Mouse (Mus musculus): Measurements from ENCODE around the gene AU040320.

Gene AU040320

DNA sequence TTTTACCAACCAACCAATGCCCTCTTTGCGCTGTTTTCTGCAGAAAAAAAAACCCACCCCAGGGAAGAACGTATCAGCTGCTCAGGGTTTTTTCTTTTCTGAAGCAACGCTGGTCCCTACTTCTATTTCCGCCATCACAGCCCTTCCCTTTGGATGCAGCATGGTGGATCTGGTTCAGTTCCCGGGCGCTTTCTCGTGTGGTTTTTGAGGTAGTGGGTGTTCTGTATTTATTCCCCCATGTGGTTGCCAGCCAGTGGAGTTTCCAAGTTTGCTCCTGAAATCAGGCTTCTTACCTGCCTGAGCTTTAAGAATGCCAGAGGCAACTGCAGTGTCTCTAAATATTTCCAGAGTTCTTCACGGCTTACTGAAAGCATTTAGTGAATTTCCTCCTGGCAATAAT is 29.2 kb downstream of the AU040320 start:
- no peak for DNase-seq (ENCODE audit: extremely low read depth, low read depth)

DNA sequence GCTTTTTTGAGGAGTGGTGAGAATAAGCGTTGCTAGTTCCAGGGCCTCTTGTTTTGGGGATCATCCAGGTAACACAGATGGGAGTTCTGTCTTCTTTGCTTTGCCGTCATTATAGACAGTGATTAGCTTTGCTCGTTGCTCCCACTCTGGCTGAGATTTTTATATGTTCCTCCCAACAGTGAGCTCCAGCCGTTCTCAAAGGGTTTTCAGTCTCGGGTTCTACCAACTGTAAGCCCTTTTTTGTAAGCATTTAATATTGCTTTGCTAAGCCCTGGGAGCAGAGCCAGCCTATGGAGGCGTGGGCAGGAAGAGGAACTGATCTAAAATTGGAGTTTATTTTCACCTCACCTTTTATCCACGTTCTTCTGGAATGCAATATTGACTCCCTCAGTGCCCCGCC is 29.7 kb downstream of the AU040320 start:
- no peak for DNase-seq (ENCODE audit: extremely low read depth, low read depth)

DNA sequence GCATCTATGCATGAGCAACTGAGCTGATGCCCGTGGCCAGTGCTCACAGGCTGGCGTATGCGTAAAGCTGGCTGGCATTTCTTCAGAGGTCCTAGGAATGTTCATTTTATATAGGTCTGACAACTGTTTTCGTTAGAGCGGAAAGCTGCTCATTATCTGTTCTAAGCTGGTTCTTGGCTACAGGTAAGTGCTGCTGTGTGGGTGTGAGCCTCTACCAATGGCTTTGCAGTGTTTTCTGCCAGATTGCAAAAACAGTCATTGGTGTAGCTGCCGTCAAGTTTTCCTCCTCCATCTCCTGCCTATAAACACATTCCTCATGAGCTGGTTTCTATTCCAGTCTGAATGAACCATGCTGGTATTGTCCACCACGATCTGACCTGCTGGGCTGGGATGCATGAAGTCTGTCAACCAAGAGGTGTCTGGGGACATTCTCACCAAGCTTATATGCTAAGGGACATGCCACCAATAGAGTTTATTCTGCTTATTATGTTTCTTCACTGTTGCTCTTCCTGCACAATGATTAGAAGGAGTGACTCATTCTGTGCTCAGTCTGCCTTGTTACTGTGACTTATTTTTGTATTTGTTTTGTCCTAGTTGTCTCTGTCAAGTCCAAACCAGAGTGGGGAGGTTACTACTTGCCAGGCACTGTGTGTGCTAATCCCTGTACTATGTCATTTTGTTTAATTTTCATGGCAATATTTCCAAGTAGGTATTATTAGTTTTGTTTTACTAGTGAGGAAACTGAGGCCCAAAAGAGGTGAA is 39.2 kb downstream of the AU040320 start:
- DNase-seq (ENCODE audit: extremely low read depth, low read depth): no peak

DNA sequence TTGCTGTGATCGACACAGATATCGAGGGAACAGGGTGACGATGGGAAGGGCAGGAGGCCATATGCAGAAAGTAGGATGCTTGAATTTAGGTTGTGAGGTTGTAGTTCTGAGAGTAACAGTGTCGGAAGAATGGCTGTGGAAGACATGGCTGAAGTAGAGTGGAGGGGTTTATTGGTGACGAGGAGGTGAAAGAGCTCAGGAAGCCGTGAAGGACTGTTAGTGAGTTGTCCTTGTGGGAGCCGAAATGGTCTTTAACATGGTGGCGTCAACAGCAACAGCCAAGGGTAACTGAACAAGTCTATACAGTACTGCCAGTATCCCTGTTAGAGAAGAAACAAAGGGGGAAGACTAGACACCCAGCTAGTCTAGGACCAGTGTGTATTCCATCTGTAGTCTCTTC is 48.8 kb downstream of the AU040320 start:
- DNase-seq (ENCODE audit: extremely low read depth, low read depth): no peak

DNA sequence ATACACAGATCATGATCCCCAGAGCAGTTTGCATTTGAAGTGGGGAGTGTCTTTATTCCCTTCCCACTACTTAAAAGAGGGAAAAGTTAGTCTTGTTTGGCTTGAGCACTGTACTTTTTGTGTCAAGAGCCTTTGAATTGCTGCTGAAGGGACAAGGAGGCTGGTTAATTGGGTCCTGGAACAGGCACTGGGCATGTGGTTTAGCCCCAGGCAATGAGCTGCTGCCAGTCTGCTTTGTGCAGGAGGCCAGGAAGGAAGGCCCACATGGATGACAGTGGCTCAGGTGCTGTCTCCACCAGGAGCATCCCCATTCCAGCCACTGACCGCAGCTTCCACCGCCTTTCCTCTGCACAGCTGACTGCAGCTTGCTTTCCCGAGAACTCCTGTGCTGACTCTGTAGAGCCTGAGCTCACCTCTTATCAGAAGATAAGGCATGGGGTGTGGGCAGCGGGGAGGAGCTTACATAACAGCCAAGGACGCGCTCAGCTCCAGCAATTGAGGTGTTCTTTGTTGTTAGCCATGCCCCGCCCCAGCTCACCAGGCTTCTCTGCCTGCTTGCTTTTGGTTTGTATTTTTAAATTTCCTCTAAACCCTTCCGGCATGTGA is 50.0 kb downstream of the AU040320 start:
- DNase-seq (ENCODE audit: extremely low read depth, low read depth): peak; percentile 50

DNA sequence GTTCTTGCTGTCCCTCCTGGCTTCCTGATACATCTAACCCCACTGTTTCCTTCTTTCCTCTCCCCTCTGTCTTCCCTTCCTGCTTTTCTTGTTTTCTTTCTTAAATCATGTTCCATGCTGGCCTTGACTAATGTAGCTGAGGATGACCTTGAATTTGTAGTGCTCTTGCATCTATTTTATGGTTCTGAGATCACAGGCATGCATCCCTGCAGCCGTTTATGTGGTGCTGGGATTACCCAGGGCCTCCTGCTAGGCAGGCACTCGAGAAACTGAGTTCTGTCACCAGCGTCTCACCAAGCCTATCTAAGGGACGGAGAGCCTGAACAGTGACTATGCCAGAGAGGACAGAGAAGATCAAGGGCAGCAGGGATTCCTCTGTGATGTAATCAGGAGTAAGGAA is 52.4 kb downstream of the AU040320 start:
- no peak for DNase-seq (ENCODE audit: extremely low read depth, low read depth)

DNA sequence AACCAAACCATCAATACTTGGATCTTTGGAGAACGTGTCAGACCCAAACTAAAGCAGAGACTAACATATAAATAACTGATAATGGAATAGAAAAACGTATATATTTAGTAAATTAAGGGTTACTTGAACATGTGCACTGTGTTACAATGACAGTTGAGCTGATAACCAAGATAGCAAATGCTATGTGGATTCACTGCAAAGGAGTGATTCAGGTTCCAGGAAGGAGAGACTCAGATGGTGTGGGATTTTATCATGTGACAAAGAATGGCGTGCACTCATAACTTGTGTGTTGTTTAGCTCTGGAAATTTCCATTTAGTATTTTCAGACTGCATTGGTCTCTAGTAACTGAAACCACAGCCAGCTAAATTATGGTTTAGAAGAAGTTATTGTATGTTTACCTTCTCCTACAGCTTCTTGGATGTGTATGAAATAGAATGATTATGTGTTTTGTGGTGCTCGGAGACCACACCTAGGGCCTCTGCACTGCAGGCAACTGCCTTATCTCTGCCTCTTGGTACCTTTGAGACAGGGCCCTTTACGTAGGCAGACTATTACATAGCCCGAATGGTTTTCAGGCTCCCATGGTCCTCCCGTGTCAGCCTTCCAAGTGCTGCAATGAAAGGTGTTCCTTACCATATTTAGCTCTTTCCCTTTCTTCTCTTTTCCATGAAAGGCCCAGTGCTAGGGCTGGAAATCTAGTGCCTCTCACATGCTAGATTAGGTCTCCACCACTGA is 53.5 kb downstream of the AU040320 start:
- no peak for DNase-seq (ENCODE audit: extremely low read depth, low read depth)

DNA sequence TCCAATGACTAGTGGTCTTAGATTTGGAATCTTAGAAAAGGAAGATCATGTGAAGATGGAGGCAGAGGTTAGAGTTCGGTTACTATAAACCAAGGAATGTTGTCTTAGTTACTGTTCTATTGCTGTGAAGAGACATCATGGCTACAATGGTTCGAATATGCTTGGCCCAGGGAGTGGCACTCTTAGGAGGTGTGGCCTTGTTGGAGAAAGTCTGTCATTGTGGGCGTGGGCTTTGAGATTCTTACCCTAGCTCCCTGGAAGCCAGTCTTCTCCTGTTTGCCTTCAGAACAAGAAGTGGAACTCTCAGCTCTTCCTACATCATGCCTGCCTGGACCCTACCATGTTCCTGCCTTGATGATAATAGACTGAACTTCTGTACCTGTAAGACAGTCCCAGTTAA is 57.2 kb downstream of the AU040320 start:
- DNase-seq (ENCODE audit: extremely low read depth, low read depth): no peak

DNA sequence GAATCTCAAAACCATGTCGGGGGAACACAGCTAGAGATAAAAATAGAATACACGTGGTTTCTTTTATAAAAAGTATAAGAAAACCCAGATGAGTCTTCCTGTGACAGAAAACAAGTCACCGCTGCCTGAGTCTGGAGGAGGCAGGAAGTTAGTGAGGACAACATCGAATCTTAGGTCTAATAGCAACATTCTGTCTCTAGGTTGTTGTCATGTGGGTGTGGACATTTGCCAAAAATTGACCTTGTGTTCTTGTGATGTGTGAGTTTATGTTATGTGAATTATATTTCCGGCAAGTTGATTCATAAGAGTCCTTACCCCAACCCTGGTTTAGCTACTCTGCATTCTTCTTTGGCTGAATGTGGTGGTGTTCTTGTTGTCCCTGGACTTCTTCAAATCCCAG is 59.9 kb downstream of the AU040320 start:
- no peak for DNase-seq (ENCODE audit: extremely low read depth, low read depth)

DNA sequence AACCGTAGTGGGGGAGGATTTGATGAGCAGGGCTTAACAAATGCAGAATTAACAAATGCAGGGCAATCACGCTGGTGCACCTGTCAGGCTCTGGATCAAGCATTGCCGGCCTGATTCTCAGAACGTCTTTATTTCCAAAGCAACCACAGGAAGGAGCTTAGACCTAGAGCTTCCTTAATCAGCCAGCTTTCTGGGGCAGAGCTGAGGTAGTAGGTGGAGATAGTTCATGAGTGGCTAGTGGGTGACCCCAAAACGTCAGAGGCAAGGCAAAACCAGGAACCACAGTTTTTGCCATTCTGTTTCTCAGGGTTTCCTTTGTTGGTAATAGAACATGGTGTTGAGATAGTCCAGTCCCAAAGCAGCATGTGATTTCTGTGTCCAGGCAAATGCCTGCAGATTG is 61.5 kb downstream of the AU040320 start:
- no peak for DNase-seq (ENCODE audit: extremely low read depth, low read depth)

DNA sequence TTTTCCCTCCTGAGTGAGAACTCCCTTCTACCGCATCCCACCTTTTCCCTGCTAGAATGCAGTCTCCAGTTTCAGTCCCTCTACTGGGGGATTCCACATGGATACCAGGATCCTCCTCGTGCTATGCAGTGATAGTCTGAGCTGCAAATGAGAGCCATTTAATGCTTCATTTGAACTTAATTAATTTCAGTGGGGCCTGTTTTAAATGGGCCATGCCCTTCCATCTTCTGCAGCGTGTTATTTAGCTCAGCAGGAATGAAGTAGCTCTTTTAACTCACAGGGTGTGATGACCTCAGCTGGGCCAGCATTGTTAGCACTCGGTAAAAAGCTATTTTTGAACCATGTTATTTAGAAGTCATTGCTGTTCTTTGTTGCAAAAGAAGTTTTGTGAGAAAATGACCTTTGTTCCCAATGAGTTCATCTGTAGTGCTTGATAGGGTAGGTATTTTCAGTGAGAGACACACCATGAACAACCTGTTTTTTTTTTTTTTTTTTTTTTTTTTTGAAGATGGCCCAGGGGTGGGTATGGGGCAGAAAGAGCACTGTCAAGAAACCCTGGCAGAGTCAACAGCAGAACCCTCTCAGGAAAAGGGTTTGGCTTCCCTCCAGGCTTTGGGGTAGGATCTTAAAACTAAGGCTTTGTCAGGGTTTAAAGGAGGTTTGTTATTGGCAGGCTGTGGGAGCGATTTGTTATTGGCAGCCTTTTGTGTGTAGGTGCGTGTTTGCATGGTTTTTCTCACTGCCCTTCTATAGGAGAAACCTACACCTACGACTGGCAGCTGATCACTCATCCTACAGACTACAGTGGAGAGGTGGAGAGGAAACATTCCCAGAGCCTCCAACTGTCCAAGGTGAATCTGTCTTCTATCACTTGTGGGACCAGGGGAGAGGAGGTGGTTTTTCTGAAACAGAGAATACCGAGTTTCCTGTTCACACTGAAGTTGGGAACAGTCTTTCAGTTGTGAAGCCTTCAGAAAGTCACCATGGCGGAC is 69.8 kb downstream of the AU040320 start:
- no peak for DNase-seq (ENCODE audit: extremely low read depth, low read depth)

DNA sequence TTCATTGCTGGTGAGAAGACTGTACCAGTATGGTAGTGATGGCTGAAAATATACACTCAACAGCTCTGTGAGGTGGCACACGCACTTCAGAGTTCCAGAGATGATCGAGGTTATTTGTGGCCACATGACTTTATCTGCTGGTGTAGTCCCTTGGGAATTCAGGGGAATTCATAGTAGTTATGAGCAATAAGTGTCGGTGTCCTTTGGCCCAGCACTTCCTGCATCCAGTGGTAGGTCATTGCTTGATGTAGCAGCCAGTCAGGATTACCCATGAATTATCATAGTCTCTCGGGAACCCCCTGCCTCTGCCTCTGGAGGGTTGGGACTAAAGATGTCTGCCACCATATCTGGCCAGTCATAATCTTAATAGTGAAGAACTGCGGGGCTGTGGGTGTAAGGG is 70.6 kb downstream of the AU040320 start:
- no peak for DNase-seq (ENCODE audit: extremely low read depth, low read depth)

DNA sequence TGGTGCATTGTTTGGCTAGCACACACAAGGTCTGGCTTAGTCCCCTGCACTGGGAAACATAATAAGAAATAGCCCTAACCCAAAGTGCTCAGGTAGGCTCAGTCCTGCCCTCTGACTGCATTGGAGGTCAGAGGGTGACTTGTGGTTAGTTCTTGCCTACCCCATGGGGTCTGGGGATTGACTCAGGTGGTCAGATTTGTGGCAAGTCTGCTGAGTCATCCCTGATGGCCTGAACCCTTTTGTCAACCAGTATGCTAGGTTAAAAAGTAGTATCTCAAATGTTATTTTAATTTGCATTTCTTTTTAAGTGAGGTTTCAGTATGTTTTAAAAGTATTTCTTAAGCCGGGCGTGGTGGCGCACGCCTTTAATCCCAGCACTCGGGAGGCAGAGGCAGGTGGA is 77.8 kb downstream of the AU040320 start:
- DNase-seq (ENCODE audit: extremely low read depth, low read depth): no peak

DNA sequence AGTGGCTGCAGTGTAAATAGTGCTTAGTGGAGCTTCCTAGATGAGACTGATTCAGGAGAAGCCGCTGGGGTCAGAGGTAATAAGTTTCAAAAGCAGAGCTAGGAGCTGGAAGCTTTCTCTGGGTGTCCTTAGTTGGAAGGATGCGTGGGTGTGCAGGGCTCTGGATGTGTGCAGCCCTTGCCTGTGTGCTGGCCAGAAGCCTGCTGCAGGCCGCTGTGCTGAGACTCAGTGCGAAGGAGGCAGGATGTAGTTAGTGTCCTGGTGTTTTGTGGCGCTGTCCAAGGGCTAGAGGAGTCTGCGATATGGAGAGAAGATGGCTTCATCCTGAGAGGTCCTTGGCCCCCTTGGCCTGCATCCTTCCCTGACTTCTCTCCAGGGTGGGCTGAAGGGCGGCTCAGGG is 85.5 kb downstream of the AU040320 start:
- DNase-seq (ENCODE audit: extremely low read depth, low read depth): no peak

DNA sequence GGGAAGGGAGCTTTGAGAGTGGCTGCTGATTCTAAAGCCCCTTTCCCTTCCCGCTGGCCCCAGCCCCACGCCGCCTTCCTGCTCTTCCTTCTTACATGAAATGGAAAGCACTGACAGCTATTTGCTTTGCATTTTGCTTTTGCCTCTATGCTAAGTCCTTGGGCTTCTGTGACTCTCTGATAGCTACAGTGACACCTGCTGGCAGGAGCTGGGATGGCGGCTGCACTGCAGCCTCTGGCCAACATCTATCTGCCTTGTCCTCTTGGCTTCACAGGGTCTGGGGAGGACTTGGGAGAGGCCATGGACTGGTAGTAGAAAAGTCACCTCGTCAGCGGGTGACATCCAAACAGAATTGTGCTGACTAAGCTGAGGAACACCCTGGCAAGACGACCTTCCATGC is 86.5 kb downstream of the AU040320 start:
- peak; percentile 55 for DNase-seq (ENCODE audit: extremely low read depth, low read depth)

DNA sequence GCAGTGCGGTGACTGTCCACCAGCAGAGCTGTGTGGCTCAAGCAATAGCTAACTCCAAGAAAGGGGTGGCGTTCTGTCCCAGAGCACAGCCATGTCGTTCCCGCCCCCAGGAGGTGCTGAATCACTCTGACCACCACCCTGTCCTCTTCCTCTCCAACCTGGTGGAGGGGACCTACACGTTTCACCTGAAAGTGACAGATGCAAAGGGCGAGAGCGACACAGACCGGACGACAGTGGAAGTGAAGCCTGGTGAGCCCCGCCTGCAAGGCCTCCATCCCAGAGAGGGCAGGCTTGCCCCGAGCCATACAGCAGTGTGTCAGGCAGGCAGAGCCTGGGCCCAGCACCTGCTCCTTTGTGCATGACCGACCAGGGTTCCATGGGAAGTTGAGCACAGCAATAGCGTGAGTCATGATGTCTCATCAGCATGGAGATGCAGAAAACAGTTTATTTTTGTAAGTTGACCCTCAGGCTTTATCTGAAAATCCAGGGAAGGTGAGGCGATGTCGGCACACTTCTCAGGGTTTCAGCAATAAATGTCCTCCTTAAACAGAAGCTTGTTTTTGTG is 87.7 kb downstream of the AU040320 start:
- DNase-seq (ENCODE audit: extremely low read depth, low read depth): no peak

DNA sequence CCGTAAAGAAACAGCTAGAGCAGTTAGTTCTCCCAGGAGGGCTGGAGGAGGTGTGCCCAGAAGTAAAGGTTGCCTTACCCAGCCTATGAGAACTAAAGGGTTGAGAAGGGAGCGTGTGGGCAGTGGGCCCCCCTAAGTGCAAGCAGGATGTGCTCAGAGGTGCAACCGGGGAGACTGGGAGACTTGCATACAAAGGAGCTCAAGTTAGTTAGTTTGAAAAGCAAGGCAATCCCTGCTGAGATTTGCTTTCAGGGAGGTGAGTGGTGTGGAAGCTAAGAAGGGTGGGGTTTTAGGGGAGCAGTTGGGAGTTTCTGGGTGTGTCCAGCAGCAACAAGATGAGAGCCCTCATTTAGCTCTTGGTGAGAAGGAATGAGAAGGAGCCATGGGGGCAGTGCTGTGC is 89.6 kb downstream of the AU040320 start:
- DNase-seq (ENCODE audit: extremely low read depth, low read depth): no peak

DNA sequence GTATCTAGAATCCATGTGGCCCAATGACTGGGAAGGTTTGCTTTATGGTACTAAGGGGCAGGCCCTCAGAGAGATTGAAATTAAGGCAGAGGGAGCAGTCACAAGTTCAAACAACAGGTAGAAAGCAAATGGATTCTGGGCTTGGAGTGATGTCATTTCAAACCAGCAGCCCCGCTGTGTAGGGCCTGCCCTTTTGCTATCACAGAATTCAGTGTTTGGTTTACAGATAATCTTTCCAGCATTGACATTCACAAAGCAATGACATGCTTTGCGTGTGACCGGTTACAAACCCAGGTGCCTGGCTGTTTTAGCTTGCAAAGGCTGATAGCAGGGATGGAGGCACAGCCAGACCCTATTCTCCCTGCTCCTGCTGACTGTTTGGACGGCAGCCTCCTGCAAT is 92.3 kb downstream of the AU040320 start:
- no peak for DNase-seq (ENCODE audit: extremely low read depth, low read depth)

DNA sequence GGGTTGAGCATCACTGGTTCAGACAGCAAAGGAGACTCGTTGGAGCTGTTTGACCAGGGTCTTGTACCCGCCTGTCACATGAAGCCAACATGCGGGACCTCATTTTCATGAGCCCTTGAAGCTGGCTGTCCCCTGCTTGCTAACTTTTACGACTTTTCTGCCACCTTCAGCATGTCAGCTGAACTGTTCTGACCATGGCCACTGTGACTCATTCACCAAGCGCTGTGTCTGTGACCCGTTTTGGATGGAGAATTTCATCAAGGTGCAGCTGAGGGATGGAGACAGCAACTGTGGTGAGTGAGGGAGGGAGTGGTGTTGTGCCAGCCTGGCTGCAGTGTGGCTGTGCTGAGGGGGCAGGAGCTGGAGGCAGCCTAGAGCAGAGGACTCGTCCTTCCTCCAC is 93.6 kb downstream of the AU040320 start:
- no peak for DNase-seq (ENCODE audit: extremely low read depth, low read depth)

DNA sequence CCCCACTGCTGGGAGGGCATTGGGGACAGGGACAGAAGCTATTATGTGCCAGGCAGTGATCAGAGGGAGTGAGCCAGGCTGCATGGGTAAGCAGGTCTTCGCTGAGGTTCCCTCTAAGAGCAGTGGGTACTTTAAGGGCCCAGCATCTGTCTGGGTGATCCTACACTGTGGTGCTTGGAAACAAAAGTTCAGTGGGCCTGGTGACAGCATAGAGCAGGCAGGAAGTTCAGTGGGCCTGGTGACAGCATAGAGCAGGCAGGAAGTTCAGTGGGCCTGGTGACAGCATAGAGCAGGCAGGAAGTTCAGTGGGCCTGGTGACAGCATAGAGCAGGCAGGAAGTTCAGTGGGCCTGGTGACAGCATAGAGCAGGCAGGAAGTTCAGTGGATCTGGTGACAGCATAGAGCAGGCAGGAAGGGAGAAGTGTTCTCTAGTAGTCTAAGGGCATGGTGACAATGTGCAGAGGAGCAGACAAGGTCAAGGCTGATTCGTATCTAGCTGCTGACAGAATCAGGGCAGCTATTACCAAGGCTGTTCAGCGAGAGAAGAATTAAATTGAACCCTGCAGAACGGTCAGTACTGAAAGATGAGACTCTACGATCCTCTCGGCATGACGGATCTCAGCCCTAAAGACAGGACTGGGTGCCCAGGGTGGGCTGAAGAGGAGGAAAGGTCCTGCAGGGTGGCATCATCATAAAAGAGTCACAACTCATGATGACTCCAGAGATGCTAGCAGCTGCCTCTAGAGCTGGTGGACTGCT is 96.9 kb downstream of the AU040320 start:
- DNase-seq (ENCODE audit: extremely low read depth, low read depth): no peak

DNA sequence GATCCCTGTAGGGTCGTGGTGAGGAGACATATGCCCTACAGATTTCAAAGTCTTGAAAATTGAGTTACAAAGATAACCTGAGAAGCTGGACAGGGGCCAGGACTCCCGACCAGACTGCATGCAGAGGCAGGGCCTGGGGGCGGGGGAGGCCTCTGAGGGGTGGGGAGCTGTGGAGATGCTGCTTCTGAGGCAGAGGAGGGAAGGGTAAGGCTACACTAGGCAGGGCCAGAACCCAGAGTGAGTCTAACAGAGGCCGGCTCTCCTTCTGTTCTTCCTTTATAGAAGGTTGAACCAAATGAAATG is 97.4 kb downstream of the AU040320 start:
- no peak for DNase-seq (ENCODE audit: extremely low read depth, low read depth)

All from MEL-GATA-1-ER (cell line).